Mouse (Mus musculus): ENCODE measurements at regions not wholly inside any gene's neighbourhood (a gene's known extent, or its start where the extent isn't known, plus 50 kb on each side); places are given as distances from the start of the nearest gene placed in this dataset.

- no peak for TF ChIP-seq CTCF (IDR thresholded peaks at IDR 0.05; ENCODE audit: insufficient read depth, low read length)
- TF ChIP-seq POLR2A (IDR thresholded peaks at IDR 0.05; ENCODE audit: borderline replicate concordance, extremely low read depth, low read depth, low read length) = no peak
Measured at GRCm38 (mm10) chr8:116025321-116025720, 317.7 kb upstream of the Maf start.
